Comparison of ENCODE assay signal across 16 mouse cellular contexts in genomic region chr9:102201867-102202266, GRCm38 (mm10).
A peak's percentile ranks its signal among the peaks of the same experiment; 100 is the strongest.
DNase-seq lines count a peak whose midpoint lies in the region; ATAC-seq and TF ChIP-seq lines count a peak whose summit lies in the region.
"Had no signal": no experiment of that assay in that cellular context is flagged by ENCODE, and none has a peak within 500 bp of the region (broad histone marks: within the 10 kb centered on the region; RNA-seq: fewer than 3 reads in every experiment).

No protein-coding gene starts in this region.

- no peak for TF ChIP-seq POLR2A in brain, embryonic 14.5 days (IDR thresholded peaks at IDR 0.05; ENCODE audit: borderline replicate concordance, extremely low read depth, insufficient read depth, insufficient read length, poor library complexity, severe bottlenecking)
- no peak for TF ChIP-seq POLR2A in lung, adult 2 months (IDR thresholded peaks at IDR 0.05; ENCODE audit: borderline replicate concordance, extremely low read depth, low read depth, low read length)

- no peak for TF ChIP-seq CTCF in brain, embryonic 14.5 days (IDR thresholded peaks at IDR 0.05; ENCODE audit: borderline replicate concordance, extremely low read depth, insufficient read depth, insufficient read length)
- no peak for TF ChIP-seq CTCF in lung, adult 2 months (IDR thresholded peaks at IDR 0.05; ENCODE audit: insufficient read depth, low read length)

- no peak overlapping the region for H3K4me3 ChIP-seq in forebrain, embryonic 14.5 days (ENCODE audit: low read depth, low read length)
- H3K4me3 ChIP-seq in forebrain, embryonic 10.5 days, result no peak overlapping the region
- no peak overlapping the region for H3K4me3 ChIP-seq in forebrain, embryonic 16.5 days (replicated peaks; ENCODE audit: low read length)
- no peak overlapping the region for H3K4me3 ChIP-seq in lung, adult 2 months (replicated peaks; ENCODE audit: extremely low read depth, low read depth, low read length)
- H3K4me3 ChIP-seq: embryonic facial prominence, embryonic 10.5 days; embryonic facial prominence, embryonic 12.5 days had no signal

- 40% methylated on average over 5 of the region's 5 CpGs for WGBS in forebrain, embryonic 14.5 days
- 92% methylated on average over 5 of the region's 5 CpGs for WGBS in forebrain, embryonic 10.5 days
- 29% methylated on average over 5 of the region's 5 CpGs for WGBS in forebrain, embryonic 16.5 days
- 88% methylated on average over 5 of the region's 5 CpGs for WGBS in lung, adult 2 months

- ATAC-seq in forebrain, embryonic 14.5 days, result peak; percentile 44; the same call in 1 of the 2 replicates
- ATAC-seq in forebrain, embryonic 16.5 days, result peak; percentile 70

- H3K27ac ChIP-seq in forebrain, embryonic 14.5 days (ENCODE audit: low read depth, low read length), result no peak overlapping the region
- H3K27ac ChIP-seq in forebrain, embryonic 10.5 days, result no peak overlapping the region
- H3K27ac ChIP-seq in forebrain, embryonic 16.5 days (ENCODE audit: low read length), result no peak overlapping the region
- H3K27ac ChIP-seq: embryonic facial prominence, embryonic 10.5 days; embryonic facial prominence, embryonic 12.5 days had no signal

- H3K36me3 ChIP-seq in forebrain, embryonic 14.5 days (ENCODE audit: control insufficient read depth, insufficient read depth, low read length), result no peaks in the 10 kb centered on the region
- no peaks in the 10 kb centered on the region for H3K36me3 ChIP-seq in forebrain, embryonic 10.5 days (replicated peaks)
- no peaks in the 10 kb centered on the region for H3K36me3 ChIP-seq in forebrain, embryonic 16.5 days (ENCODE audit: control insufficient read depth, insufficient read depth)
- H3K36me3 ChIP-seq: embryonic facial prominence, embryonic 10.5 days; embryonic facial prominence, embryonic 12.5 days had no signal

- peaks cover 10% of the 10 kb centered on the region; the same call in 1 of the 2 replicates for H3K4me1 ChIP-seq in forebrain, embryonic 14.5 days (ENCODE audit: control insufficient read depth, insufficient read depth, low read length)
- peaks cover 22% of the 10 kb centered on the region for H3K4me1 ChIP-seq in forebrain, embryonic 10.5 days
- H3K4me1 ChIP-seq in forebrain, embryonic 16.5 days (replicated peaks; ENCODE audit: control insufficient read depth, insufficient read depth, low read length), result peaks cover 8% of the 10 kb centered on the region
- H3K4me1 ChIP-seq in lung, adult 2 months (ENCODE audit: control insufficient read depth, insufficient read depth, low read length), result no peaks in the 10 kb centered on the region
- H3K4me1 ChIP-seq: embryonic facial prominence, embryonic 12.5 days had no signal

- peaks cover 3% of the 10 kb centered on the region; the same call in 1 of the 2 replicates for H3K27me3 ChIP-seq in forebrain, embryonic 14.5 days (replicated peaks; ENCODE audit: control insufficient read depth, insufficient read depth, low read length)
- H3K27me3 ChIP-seq in forebrain, embryonic 10.5 days (ENCODE audit: poor library complexity, severe bottlenecking), result peaks cover 89% of the 10 kb centered on the region
- H3K27me3 ChIP-seq in forebrain, embryonic 16.5 days (replicated peaks; ENCODE audit: control insufficient read depth, insufficient read depth, low read length), result peaks cover 7% of the 10 kb centered on the region
- H3K27me3 ChIP-seq: embryonic facial prominence, embryonic 12.5 days had no signal

- H3K9ac ChIP-seq in forebrain, embryonic 14.5 days (ENCODE audit: low read length), result no peak overlapping the region
- no peak overlapping the region for H3K9ac ChIP-seq in forebrain, embryonic 16.5 days (replicated peaks; ENCODE audit: low read depth, low read length)
- H3K9ac ChIP-seq: embryonic facial prominence, embryonic 12.5 days had no signal

- peak; percentile 68 for DNase-seq in forebrain, embryonic 14.5 days (ENCODE audit: low spot score)
- DNase-seq in forebrain, embryonic 10.5 days (ENCODE audit: extremely low spot score, low spot score), result no peak
- DNase-seq in brain, embryonic 14.5 days (ENCODE audit: low read depth), result peak; percentile 67
- DNase-seq in lung, adult 2 months, result no peak
- DNase-seq in kidney, postnatal 14 days, result no peak
- DNase-seq: adrenal gland, adult 2 months; adrenal gland, postnatal 10 days; adrenal gland, postnatal 25 days; cerebellum, adult 11-12 months; cerebellum, adult 2 months; cerebellum, adult 9-10 months; cerebellum, postnatal 10 days; cerebellum, postnatal 25 days had no signal

- H3K9me3 ChIP-seq in forebrain, embryonic 14.5 days (replicated peaks; ENCODE audit: control insufficient read depth, low read length), result no peaks in the 10 kb centered on the region
- H3K9me3 ChIP-seq in forebrain, embryonic 10.5 days, result no peaks in the 10 kb centered on the region
- H3K9me3 ChIP-seq in forebrain, embryonic 16.5 days (ENCODE audit: control insufficient read depth, low read length), result no peaks in the 10 kb centered on the region
- H3K9me3 ChIP-seq: embryonic facial prominence, embryonic 10.5 days; embryonic facial prominence, embryonic 12.5 days had no signal

- no peak overlapping the region for H3K4me2 ChIP-seq in forebrain, embryonic 14.5 days (ENCODE audit: low read length)
- H3K4me2 ChIP-seq in forebrain, embryonic 16.5 days (ENCODE audit: low read length), result no peak overlapping the region
- H3K4me2 ChIP-seq: embryonic facial prominence, embryonic 12.5 days had no signal

Comparison
In these comparisons a context has a peak if more than half of its experiments do, and no peak if none do; other contexts are left out.
1. DNase-seq: peak in forebrain, embryonic 14.5 days (single experiment) and brain, embryonic 14.5 days (single experiment); none in forebrain, embryonic 10.5 days (single experiment), lung, adult 2 months (single experiment) and kidney, postnatal 14 days (single experiment).